Mouse (Mus musculus) left cerebral cortex, postnatal 4 days (tissue): Measurements from ENCODE around the gene Pbx2. TPM values are rescaled to one million over a fixed set of nuclear protein-coding genes. Genes with fewer than 3 reads are reported as not detected.

ENCODE experiments used
- DNase-seq: peaks from one replicate; pipeline ENCODE4 v3.0.0-alpha.2; 2022
- intact Hi-C: fragments of 180-260 bp; cut with DNase I; formaldehyde crosslinking; loops from one replicate; pipeline ENCODE4 v1.15.1; 2025
- total RNA-seq, 2 experiments: library from RNA; stranded (reverse); gene quantifications; 2 replicates each; pipeline ENCODE4 v1.2.3; 2021

Gene Pbx2
- total RNA-seq, 2 experiments from 2014 or later = 36.2 to 39.3 TPM

- no peak for DNase-seq
- intact Hi-C loops = no loop called here
These were observed 14.5 kb upstream of the Pbx2 start for GRCm38 (mm10) chr17:34576577-34576976.

DNA sequence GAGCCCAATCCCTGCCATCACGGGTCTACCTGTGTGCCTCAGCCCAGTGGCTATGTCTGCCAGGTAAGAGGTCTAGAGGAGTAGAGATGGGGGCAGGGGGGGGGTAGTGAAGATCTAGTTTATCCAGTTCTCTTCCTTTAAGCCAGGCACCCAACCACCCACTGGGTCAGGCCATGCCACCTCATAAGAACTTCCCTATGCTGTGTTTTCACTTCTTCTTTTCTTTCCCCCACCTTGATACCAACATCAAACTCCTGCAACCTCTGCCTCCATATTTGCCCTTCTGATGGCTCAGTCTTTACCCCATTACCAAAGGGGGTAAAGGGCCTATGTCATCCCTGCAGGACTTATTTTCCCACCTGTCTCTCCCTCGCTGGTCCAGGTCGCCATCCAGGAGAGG, 13.0 kb upstream of the Pbx2 start:
- no peak for DNase-seq
- intact Hi-C loops = no loop called here

- intact Hi-C loops = no loop called here
- no peak for DNase-seq
These were observed 8.5 kb upstream of the Pbx2 start for GRCm38 (mm10) chr17:34582528-34582927.

- intact Hi-C loops = no loop called here
- peak; percentile 41 for DNase-seq
These were observed 7.7 kb upstream of the Pbx2 start for GRCm38 (mm10) chr17:34583397-34583796.

DNA sequence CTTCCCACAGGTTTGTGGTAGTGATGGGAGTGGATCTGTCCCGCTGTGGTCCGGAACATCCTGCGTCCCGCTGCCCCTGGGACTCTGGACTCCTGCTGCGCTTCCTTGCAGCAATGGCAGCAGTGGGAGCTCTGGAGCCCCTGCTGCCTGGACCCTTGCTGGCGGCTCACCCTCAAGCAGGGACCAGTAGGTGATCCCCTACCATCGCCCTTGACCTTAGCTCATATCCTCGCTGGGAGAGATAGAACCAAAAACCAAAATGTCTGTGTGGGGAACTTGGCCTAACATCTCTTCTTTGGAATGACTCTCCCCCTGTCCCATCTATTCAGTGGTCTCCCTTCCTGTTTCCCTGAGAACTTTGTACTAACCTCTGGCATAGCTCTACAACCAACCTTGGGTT, 7.2 kb upstream of the Pbx2 start:
- intact Hi-C loops = no loop called here
- DNase-seq = no peak

- DNase-seq = no peak
- intact Hi-C loops = no loop called here
These were observed 5.9 kb upstream of the Pbx2 start for GRCm38 (mm10) chr17:34585121-34585520.

DNA sequence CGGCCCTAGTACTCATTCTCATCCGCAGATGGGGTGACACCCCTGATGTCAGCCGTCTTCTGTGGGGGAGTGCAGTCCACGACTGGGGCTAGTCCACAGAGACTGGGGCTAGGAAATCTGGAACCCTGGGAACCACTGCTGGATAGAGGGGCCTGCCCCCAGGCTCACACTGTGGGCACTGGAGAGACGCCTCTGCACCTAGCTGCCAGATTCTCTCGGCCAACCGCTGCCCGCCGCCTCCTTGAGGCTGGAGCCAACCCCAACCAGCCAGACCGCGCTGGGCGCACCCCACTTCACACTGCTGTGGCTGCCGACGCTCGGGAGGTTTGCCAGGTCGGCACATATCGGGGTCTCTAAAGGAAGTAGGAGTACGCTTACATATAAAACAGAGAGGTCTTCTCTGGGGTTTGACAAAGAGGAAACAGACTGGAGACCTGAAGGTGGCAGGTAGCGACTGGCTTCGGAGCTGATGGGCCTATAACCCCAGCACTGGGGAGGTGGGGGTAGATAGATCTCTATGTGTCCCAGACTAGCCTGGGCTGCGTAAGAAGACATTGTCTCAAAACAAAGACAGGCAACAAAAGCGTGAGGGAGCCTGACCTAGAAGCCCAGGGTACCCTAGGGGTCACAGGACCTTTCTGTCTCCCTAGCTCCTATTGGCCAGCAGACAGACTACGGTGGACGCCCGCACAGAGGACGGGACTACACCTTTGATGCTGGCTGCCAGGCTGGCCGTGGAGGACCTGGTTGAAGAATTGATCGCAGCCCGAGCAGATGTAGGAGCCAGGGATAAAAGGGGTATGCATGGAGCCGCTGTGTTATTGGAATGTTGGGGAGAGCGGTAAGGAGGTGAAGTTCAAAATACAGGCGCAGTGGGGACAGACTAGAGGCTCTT, 4.9 kb upstream of the Pbx2 start:
- intact Hi-C loops = no loop called here
- peak; percentile 40 for DNase-seq

DNA sequence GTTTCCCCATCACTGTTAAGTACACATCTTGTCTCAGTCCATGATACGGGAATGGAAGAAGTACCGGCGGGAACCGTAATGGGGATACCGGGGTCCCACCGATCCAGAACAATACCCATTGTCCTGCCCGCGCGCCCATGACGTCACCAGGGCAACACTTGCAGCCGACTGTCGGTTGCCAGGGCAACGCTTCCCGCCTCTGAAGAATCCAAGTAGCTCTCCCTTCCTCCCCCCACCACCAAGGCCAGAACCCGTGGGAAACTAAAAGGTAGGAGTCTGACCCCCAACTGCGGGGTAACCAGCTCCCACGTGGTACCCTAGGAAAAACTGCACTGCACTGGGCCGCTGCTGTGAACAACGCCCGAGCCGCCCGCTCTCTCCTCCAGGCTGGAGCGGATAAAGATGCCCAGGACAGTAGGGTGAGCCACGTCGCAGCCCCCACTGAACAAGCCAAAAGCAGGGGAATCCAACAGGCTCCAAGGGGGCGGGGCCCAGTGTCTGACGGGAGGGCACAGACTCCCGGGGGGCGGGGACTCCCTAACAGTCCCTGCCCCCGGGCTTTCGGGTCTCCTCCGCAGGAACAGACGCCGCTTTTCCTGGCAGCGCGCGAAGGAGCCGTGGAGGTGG, 4.2 kb upstream of the Pbx2 start:
- intact Hi-C loops = no loop called here

DNA sequence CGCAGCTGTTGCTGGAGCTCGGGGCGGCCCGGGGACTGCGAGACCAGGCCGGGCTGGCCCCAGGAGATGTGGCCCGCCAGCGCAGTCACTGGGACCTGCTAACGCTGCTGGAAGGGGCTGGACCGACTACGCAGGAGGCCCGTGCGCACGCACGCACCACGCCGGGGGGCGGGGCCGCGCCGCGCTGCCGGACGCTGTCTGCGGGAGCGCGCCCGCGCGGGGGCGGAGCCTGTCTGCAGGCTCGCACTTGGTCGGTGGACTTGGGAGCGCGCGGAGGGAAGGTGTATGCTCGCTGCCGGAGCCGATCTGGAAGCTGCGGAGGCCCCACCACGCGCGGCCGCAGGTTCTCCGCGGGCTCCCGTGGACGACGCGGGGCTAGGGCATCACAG, 3.6 kb upstream of the Pbx2 start:
- intact Hi-C loops = no loop called here

More for the DNA sequence above, 4.2 kb upstream of the Pbx2 start:
- peak; percentile 97 for DNase-seq

GRCm38 (mm10) chr17:34587814-34588213, 3.3 kb upstream of the Pbx2 start:
- no peak for DNase-seq
- intact Hi-C loops = no loop called here

More for the DNA sequence above, 3.6 kb upstream of the Pbx2 start:
- peak; percentile 97 for DNase-seq

DNA sequence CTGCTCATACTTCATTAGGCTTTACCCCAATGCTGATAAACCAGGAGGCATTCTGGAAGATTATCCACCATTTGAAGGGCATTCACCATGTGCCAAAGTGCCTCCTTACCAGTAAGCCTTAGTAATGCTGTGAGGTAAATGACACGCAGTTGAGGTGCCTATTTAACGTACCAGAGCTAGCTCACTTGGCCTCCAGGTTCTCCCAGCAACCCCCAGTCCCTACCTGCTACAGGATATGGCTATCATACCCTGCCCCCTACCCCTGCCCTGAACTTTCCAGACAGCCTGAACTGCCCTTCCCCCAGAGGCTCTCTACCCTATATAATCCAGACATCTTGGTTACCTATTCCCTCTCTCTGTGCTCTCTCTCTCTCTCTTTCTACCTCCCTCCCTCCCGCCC, 2.3 kb upstream of the Pbx2 start:
- intact Hi-C loops = no loop called here
- no peak for DNase-seq

DNA sequence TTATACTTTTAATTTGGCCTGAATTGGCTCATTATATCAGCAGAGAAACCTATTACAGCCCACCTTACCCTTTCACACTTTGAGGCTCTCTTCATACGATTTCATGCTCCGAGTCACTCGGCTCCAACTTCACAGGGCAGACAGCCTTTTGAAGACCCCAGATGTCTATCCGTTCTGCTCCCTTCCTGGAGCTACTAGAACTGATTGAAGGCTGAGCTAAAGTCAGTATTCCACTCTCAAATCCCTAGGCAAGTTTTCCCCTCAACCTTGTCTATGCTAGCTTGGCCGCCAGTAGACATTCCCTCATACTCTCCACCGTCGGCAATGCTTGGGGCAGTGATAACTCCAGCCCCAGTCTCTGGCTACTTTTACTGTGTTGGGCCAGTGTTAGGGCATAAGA, 1.9 kb upstream of the Pbx2 start:
- intact Hi-C loops = no loop called here
- no peak for DNase-seq

GRCm38 (mm10) chr17:34589681-34590101, 1.4 kb upstream of the Pbx2 start, which contains the start of gene Gpsm3:
TSS of gene Gpsm3 (plus strand) at chr17:34589806.
- intact Hi-C loops = no loop called here

GRCm38 (mm10) chr17:34590154-34590987, 695 bp upstream of the Pbx2 start:
- intact Hi-C loops = no loop called here
- DNase-seq = no peak

More at GRCm38 (mm10) chr17:34589681-34590101, 1.4 kb upstream of the Pbx2 start, which contains the start of gene Gpsm3:
- no peak for DNase-seq

- intact Hi-C loops = no loop called here
These were observed 919 bp downstream of the Pbx2 start for GRCm38 (mm10) chr17:34591994-34592375.

GRCm38 (mm10) chr17:34592581-34593549, 1.8 kb downstream of the Pbx2 start:
- intact Hi-C loops = no loop called here
- peak; percentile 50 for DNase-seq

More at GRCm38 (mm10) chr17:34591994-34592375, 919 bp downstream of the Pbx2 start:
- DNase-seq = peak; percentile 97

- no peak for DNase-seq
- intact Hi-C loops = no loop called here
These were observed 2.9 kb downstream of the Pbx2 start for GRCm38 (mm10) chr17:34593752-34594525.

- DNase-seq = no peak
- intact Hi-C loops = loop anchor here (5.0 kb wide), 1 partner anchor 564 kb away; the partner anchor contains the start of genes Rxrb and Slc39a7
These were observed 5.0 kb downstream of the Pbx2 start for GRCm38 (mm10) chr17:34596098-34596497.

GRCm38 (mm10) chr17:34597566-34598095, 6.6 kb downstream of the Pbx2 start, which contains the start of gene Ager:
TSS of gene Ager (plus strand) at chr17:34597862.
- intact Hi-C loops = loop anchor here (5.0 kb wide), 1 partner anchor 565 kb away; the partner anchor contains the start of genes Rxrb and Slc39a7
- no peak for DNase-seq
